Mouse (Mus musculus): ENCODE results near the gene Kcnj15.

GRCm38 (mm10) chr16:95219459-95219858 lies 37.9 kb upstream of the Kcnj15 start:
- TF ChIP-seq CTCF (IDR thresholded peaks at IDR 0.05; ENCODE audit: extremely low read depth, insufficient read depth, low read length) (no peak), POLR2A (IDR thresholded peaks at IDR 0.05; ENCODE audit: extremely low read depth, insufficient read depth, low read length) (no peak)
